Mouse (Mus musculus) forebrain, embryonic 16.5 days (tissue): ENCODE measurements around the gene 6430531B16Rik. TPM values are rescaled to one million over a fixed set of nuclear protein-coding genes. Genes with fewer than 3 reads are reported as not detected.
A peak's percentile ranks its signal among the peaks of the same experiment; 100 is the strongest.

ENCODE experiments used
- ATAC-seq: fragments of 200-750 bp; cut with Nextera tagmentation; 2 replicates; pipeline ENCODE4 v1.8.0; 2017; ENCODE audit warnings: mild to moderate bottlenecking, moderate library complexity
- H3K27ac ChIP-seq: fragments of 300-500 bp; sonication (generic); 2 replicates; pipeline ENCODE4 v1.5.1; 2014; ENCODE audit warnings: low read length, control low read depth
- H3K27me3 ChIP-seq: fragments of 300-500 bp; sonication (generic); replicated peaks from 2 replicates; pipeline ENCODE4 v1.6.1; 2014; ENCODE audit warnings: low read length; ENCODE audit not compliant: control insufficient read depth, insufficient read depth
- H3K36me3 ChIP-seq: fragments of 300-500 bp; sonication (generic); 2 replicates; pipeline ENCODE4 v1.6.1; 2014; ENCODE audit not compliant: control insufficient read depth, insufficient read depth
- H3K4me1 ChIP-seq: fragments of 300-500 bp; sonication (generic); replicated peaks from 2 replicates; pipeline ENCODE4 v1.6.1; 2014; ENCODE audit warnings: low read length; ENCODE audit not compliant: control insufficient read depth, insufficient read depth
- H3K4me2 ChIP-seq: fragments of 300-500 bp; sonication (generic); 2 replicates; pipeline ENCODE4 v1.6.1; 2014; ENCODE audit warnings: mild to moderate bottlenecking, low read length, control low read depth
- H3K4me3 ChIP-seq: fragments of 300-500 bp; sonication (generic); replicated peaks from 2 replicates; pipeline ENCODE4 v1.5.1; 2014; ENCODE audit warnings: mild to moderate bottlenecking, low read length, control low read depth
- H3K9ac ChIP-seq: fragments of 300-500 bp; sonication (generic); replicated peaks from 2 replicates; pipeline ENCODE4 v1.6.1; 2014; ENCODE audit warnings: low read depth, low read length, control low read depth
- H3K9me3 ChIP-seq: fragments of 300-500 bp; sonication (generic); 2 replicates; pipeline ENCODE4 v1.6.1; 2016; ENCODE audit warnings: low read length; ENCODE audit not compliant: control insufficient read depth
- WGBS: fragments of 180-500 bp; shearing (Covaris S2); extraction: QIAGEN DNeasy Blood & Tissue Kit; methylation state at CpG from one replicate; pipeline ENCODE4 v1.1.7; 2014; 5-methylcytosine and 5-hydroxymethylcytosine counted together
- polyA plus RNA-seq: library from polyadenylated mRNA; unstranded; fragments of >200 nt; fragmentation: Nextera tagmentation; extraction: Ambion mirVana; gene quantifications from 2 replicates; pipeline ENCODE4 v1.2.1, GENCODE M21; 2015

The 6430531B16Rik gene
- polyA plus RNA-seq, 1 experiment from 2014 or later = 0.87 TPM

- H3K9ac ChIP-seq = no peak overlapping the region
- H3K4me2 ChIP-seq = no peak overlapping the region
- no peaks in the 10 kb centered on the region for H3K36me3 ChIP-seq
- 93% methylated on average over 10 of the region's 10 CpGs for WGBS
- no peak overlapping the region for H3K4me3 ChIP-seq
- H3K4me1 ChIP-seq = peaks cover 3% of the 10 kb centered on the region; the same call in 1 of the 2 replicates
- H3K9me3 ChIP-seq = no peaks in the 10 kb centered on the region
- no peak overlapping the region for H3K27ac ChIP-seq
- no peaks in the 10 kb centered on the region for H3K27me3 ChIP-seq
- ATAC-seq = no peak
These were observed 17.4 kb downstream of the 6430531B16Rik start for GRCm38 (mm10) chr7:139961141-139961540.

DNA sequence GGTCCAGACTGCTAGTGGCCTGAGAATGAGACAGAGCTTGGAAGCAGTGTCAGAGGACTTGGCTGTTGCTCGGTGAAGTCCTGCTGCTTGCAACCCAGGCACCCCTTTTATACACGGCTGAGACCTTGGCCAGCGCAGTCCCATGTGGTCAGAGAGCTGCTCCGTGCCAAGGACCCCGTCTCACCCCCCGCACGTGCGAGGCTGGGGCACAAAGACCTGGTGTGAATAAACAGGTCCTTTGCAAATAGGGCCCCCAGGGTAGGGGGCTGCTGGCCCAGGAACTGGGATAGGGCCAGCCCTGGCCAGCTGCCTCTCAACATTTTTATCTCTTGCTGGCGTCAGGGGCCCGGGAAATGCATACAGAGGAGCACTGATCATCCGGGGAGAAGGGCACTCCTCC is 20.6 kb downstream of the 6430531B16Rik start:
- 25% methylated on average over 11 of the region's 11 CpGs for WGBS
- no peaks in the 10 kb centered on the region for H3K9me3 ChIP-seq
- H3K4me3 ChIP-seq = no peak overlapping the region
- no peak overlapping the region for H3K9ac ChIP-seq
- H3K4me1 ChIP-seq = peaks cover 3% of the 10 kb centered on the region; the same call in 1 of the 2 replicates
- H3K36me3 ChIP-seq = no peaks in the 10 kb centered on the region
- H3K4me2 ChIP-seq = no peak overlapping the region
- H3K27ac ChIP-seq = no peak overlapping the region
- peak; percentile 52 for ATAC-seq
- H3K27me3 ChIP-seq = no peaks in the 10 kb centered on the region

GRCm38 (mm10) chr7:139957437-139957836 is 21.1 kb downstream of the 6430531B16Rik start:
- Histone ChIP-seq H3K9me3 (no peaks in the 10 kb centered on the region), H3K4me2 (no peak overlapping the region), H3K9ac (no peak overlapping the region), H3K27me3 (no peaks in the 10 kb centered on the region), H3K27ac (no peak overlapping the region), H3K4me1 (peaks cover 3% of the 10 kb centered on the region; the same call in 1 of the 2 replicates), H3K4me3 (no peak overlapping the region), H3K36me3 (no peaks in the 10 kb centered on the region)
- WGBS = 57% methylated on average over 11 of the region's 11 CpGs
- ATAC-seq = no peak

GRCm38 (mm10) chr7:139956658-139957057 is 21.9 kb downstream of the 6430531B16Rik start:
- WGBS = 84% methylated on average over 3 of the region's 3 CpGs
- Histone ChIP-seq H3K9me3 (no peaks in the 10 kb centered on the region), H3K4me1 (peaks cover 3% of the 10 kb centered on the region; the same call in 1 of the 2 replicates), H3K4me2 (no peak overlapping the region), H3K36me3 (no peaks in the 10 kb centered on the region), H3K27me3 (peaks cover 6% of the 10 kb centered on the region; the same call in 1 of the 2 replicates), H3K4me3 (no peak overlapping the region), H3K27ac (no peak overlapping the region), H3K9ac (no peak overlapping the region)
- no peak for ATAC-seq

- Histone ChIP-seq H3K27me3 (peaks cover 12% of the 10 kb centered on the region), H3K9ac (no peak overlapping the region), H3K36me3 (no peaks in the 10 kb centered on the region), H3K27ac (no peak overlapping the region), H3K4me2 (no peak overlapping the region), H3K4me1 (peaks cover 11% of the 10 kb centered on the region), H3K4me3 (no peak overlapping the region), H3K9me3 (no peaks in the 10 kb centered on the region)
- WGBS = 81% methylated on average over 4 of the region's 4 CpGs
- no peak for ATAC-seq
These were observed 23.1 kb downstream of the 6430531B16Rik start for GRCm38 (mm10) chr7:139955505-139955904.

GRCm38 (mm10) chr7:139951991-139952633 is 26.4 kb downstream of the 6430531B16Rik start:
- no peak overlapping the region for H3K4me2 ChIP-seq
- H3K27me3 ChIP-seq = peaks cover 27% of the 10 kb centered on the region
- no peak overlapping the region for H3K9ac ChIP-seq
- no peak for ATAC-seq
- no peak overlapping the region for H3K27ac ChIP-seq
- no peaks in the 10 kb centered on the region for H3K9me3 ChIP-seq
- no peak overlapping the region for H3K4me3 ChIP-seq
- H3K4me1 ChIP-seq = peaks cover 16% of the 10 kb centered on the region
- WGBS = 60% methylated on average over 6 of the region's 6 CpGs
- no peaks in the 10 kb centered on the region for H3K36me3 ChIP-seq

- peaks cover 34% of the 10 kb centered on the region for H3K27me3 ChIP-seq
- WGBS = 9% methylated on average over 16 of the region's 16 CpGs
These were observed 27.5 kb downstream of the 6430531B16Rik start for GRCm38 (mm10) chr7:139951079-139951478.

DNA sequence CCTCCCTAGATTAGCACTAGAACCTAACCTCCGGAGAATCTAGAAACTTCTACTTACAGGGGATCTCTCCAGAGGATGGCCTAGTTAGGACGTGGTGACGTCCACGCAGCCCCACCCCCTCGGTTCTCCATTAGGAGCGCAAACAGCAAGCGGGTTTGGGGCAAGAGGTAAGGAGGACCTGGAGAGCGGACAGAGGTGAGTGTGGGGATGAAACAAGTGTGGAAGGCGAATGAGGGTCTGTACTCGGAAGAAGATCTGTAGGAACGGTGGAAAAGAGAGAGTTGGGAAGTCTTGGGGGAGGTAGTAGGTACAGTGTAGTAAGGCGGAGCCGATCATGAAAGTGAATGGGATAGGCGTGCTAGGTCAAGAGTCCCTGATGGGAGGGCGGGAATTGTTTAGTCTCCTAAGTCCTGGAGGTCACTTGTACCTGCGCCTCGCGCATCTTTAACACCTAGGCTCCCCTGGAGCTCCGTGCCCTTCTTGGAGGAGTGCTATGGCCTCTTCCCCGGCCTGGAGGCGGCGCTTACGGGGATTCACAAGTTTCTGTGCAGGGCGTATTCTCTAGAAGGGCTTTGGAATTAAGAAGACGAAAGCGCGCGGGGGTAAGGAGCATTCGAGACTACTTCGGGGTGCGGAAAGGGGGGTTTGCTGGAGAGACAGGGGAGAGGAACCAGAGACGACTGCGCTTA is 28.1 kb downstream of the 6430531B16Rik start:
- H3K27me3 ChIP-seq = peaks cover 40% of the 10 kb centered on the region

More at GRCm38 (mm10) chr7:139951079-139951478, 27.5 kb downstream of the 6430531B16Rik start:
- Histone ChIP-seq H3K36me3 (no peaks in the 10 kb centered on the region), H3K27ac (no peak overlapping the region), H3K4me3 (peak overlapping the region; percentile 29), H3K9me3 (no peaks in the 10 kb centered on the region), H3K4me2 (peak overlapping the region; percentile 52), H3K4me1 (peaks cover 16% of the 10 kb centered on the region), H3K9ac (no peak overlapping the region; the same call in 1 of the 2 replicates)
- ATAC-seq = no peak

DNA sequence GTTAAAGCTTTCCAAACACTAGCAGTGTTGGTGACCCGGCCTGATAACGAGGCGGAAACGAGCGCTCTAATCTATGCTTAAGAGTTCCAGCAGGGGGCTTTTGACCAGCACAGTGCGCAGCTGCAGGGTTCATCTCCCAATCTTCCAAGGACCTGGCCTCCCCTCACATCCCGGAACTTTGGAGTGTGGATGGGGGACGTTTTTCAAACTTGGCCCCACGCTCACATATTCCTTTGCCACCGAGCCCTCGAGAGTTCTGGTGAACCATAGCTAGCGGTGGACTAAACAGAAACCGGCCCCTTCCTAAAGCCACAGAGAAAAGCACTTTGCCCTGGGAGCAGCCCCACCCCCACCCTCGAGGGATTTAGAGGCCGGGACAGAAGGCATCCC is 28.7 kb downstream of the 6430531B16Rik start:
- Histone ChIP-seq H3K4me1 (peaks cover 16% of the 10 kb centered on the region), H3K27ac (no peak overlapping the region), H3K9me3 (no peaks in the 10 kb centered on the region), H3K4me2 (peak overlapping the region; percentile 52), H3K4me3 (peak overlapping the region; percentile 29), H3K27me3 (peaks cover 46% of the 10 kb centered on the region), H3K36me3 (no peaks in the 10 kb centered on the region), H3K9ac (no peak overlapping the region)
- peak; percentile 71; the same call in 1 of the 2 replicates for ATAC-seq
- WGBS = 1% methylated on average over 15 of the region's 15 CpGs

More for the DNA sequence above, 28.1 kb downstream of the 6430531B16Rik start:
- peak; percentile 57; the same call in 1 of the 2 replicates for ATAC-seq
- Histone ChIP-seq H3K4me1 (peaks cover 16% of the 10 kb centered on the region), H3K4me2 (peak overlapping the region; percentile 52), H3K9ac (peak overlapping the region; percentile 35), H3K36me3 (no peaks in the 10 kb centered on the region), H3K4me3 (peak overlapping the region; percentile 29), H3K27ac (no peak overlapping the region), H3K9me3 (no peaks in the 10 kb centered on the region)
- WGBS = under 1% methylated on average over 33 of the region's 33 CpGs
